15 mouse cellular contexts compared by ENCODE assay signal in genomic region chr9:106664433-106664832, GRCm38 (mm10). TPM values are rescaled to one million over a fixed set of nuclear protein-coding genes. Genes with fewer than 3 reads are reported as not detected.
DNase-seq lines count a peak whose midpoint lies in the region; ATAC-seq and TF ChIP-seq lines count a peak whose summit lies in the region.
"Had no signal": no experiment of that assay in that cellular context is flagged by ENCODE, and none has a peak within 500 bp of the region (broad histone marks: within the 10 kb centered on the region; RNA-seq: fewer than 3 reads in every experiment).

No protein-coding gene starts in this region.

- peaks cover 49% of the 10 kb centered on the region for H3K36me3 ChIP-seq in neural tube, embryonic 13.5 days

- TF ChIP-seq CTCF in cortical plate, adult 2 months (IDR thresholded peaks at IDR 0.05; ENCODE audit: extremely low read depth, insufficient read depth, low read length) = no peak

- TF ChIP-seq POLR2A in cortical plate, adult 2 months (IDR thresholded peaks at IDR 0.05; ENCODE audit: extremely low read depth, insufficient read depth, low read length) = peak; percentile 47

- peak overlapping the region; percentile 86 for H3K27ac ChIP-seq in cortical plate, adult 2 months (ENCODE audit: insufficient read depth, low read length)
- H3K27ac ChIP-seq in neural tube, embryonic 13.5 days (replicated peaks) = peak overlapping the region; percentile 74
- H3K27ac ChIP-seq: limb, embryonic 13.5 days had no signal

- H3K27me3 ChIP-seq in neural tube, embryonic 13.5 days = no peaks in the 10 kb centered on the region
- H3K27me3 ChIP-seq: limb, embryonic 13.5 days had no signal

- no peaks in the 10 kb centered on the region for H3K9me3 ChIP-seq in neural tube, embryonic 13.5 days
- H3K9me3 ChIP-seq: limb, embryonic 13.5 days had no signal

- intact Hi-C loops in gastrocnemius, postnatal 36 days (cut with DNase I) = no loop called here

- peak overlapping the region; percentile 31; the same call in 1 of the 2 replicates for H3K9ac ChIP-seq in neural tube, embryonic 13.5 days
- H3K9ac ChIP-seq: limb, embryonic 13.5 days had no signal

- H3K4me2 ChIP-seq in neural tube, embryonic 13.5 days = peak overlapping the region; percentile 11; the same call in 1 of the 2 replicates
- H3K4me2 ChIP-seq: limb, embryonic 13.5 days had no signal

- 21% methylated on average over 4 of the region's 4 CpGs for WGBS in neural tube, embryonic 13.5 days

- no peak overlapping the region for H3K4me3 ChIP-seq in cortical plate, adult 2 months (ENCODE audit: insufficient read depth, low read length)
- no peak overlapping the region for H3K4me3 ChIP-seq in neural tube, embryonic 13.5 days
- H3K4me3 ChIP-seq: erythroblast, embryonic 14.5 days; limb, embryonic 13.5 days had no signal

- ATAC-seq in neural tube, embryonic 13.5 days (ENCODE audit: low read depth) = peak; percentile 73
- ATAC-seq in megakaryocyte, adult 5-6 weeks (ENCODE audit: poor library complexity, severe bottlenecking) = no peak

- peak; percentile 80 to 86 for DNase-seq in frontal cortex, postnatal 36 days (ENCODE audit: low spot score in 2 of 2)
- peak; percentile 72 to 85 for DNase-seq in left cerebral cortex, adult 18-20 months (ENCODE audit: low spot score in 2 of 2)
- DNase-seq in adrenal gland, adult (ENCODE audit: inconsistent age in 2 of 2, low spot score in 1 of 2) = no peak
- no peak for DNase-seq in embryo, embryonic 11 days
- DNase-seq in gastrocnemius, postnatal 36 days = no peak
- DNase-seq: cerebellum, adult 2 months; kidney, adult 8-10 months; thymus, postnatal 14 days had no signal

- peaks cover 5% of the 10 kb centered on the region for H3K4me1 ChIP-seq in cortical plate, adult 2 months (ENCODE audit: control insufficient read depth, insufficient read depth, low read length)
- H3K4me1 ChIP-seq in neural tube, embryonic 13.5 days (replicated peaks) = peaks cover 25% of the 10 kb centered on the region
- H3K4me1 ChIP-seq: limb, embryonic 13.5 days had no signal

RNA-seq across cellular contexts. Expression of gene Grm2, which starts 8.6 kb away (rescaled TPM):
- polyA plus RNA-seq in cortical plate, adult 2 months (2012; rRNA removed) = 54.7 and 61.4 TPM in 2 replicates
- 10 to 100 TPM; 50.5 to 52.2 TPM for total RNA-seq in left cerebral cortex, adult 18-20 months (2021)
- polyA plus RNA-seq in neural tube, embryonic 13.5 days (2015; fragmentation: Nextera tagmentation; extraction: Ambion mirVana) = 3.5 and 4.2 TPM in 2 replicates
- total RNA-seq in gastrocnemius, postnatal 36 days (2021) = not detected
- not detected in 2 replicates for total RNA-seq in megakaryocyte, adult 5-6 weeks (2015)
- not detected in 2 replicates for total RNA-seq in megakaryocyte, adult 5-6 weeks (2017)
- total RNA-seq: megakaryocyte progenitor cell, adult 5-6 weeks had no signal
- polyA plus RNA-seq: erythroblast, embryonic 14.5 days; heart, embryonic 14.5 days; limb, embryonic 13.5 days had no signal

RNA-seq across cellular contexts. Expression of gene Tex264, which starts 21.3 kb away (rescaled TPM):
- polyA plus RNA-seq in cortical plate, adult 2 months (2012; rRNA removed) = 106 and 109 TPM in 2 replicates
- total RNA-seq in left cerebral cortex, adult 18-20 months (2021) = 100 to 1,000 TPM in 1 of 2 experiments, 10 to 100 TPM in 1; 99.4 to 103 TPM
- polyA plus RNA-seq in neural tube, embryonic 13.5 days (2015; fragmentation: Nextera tagmentation; extraction: Ambion mirVana) = 52.6 and 57.4 TPM in 2 replicates
- 10 to 100 TPM; 26.0 to 27.3 TPM for total RNA-seq in gastrocnemius, postnatal 36 days (2021)
- 9.6 and 14.1 TPM in 2 replicates for total RNA-seq in megakaryocyte, adult 5-6 weeks (2015)
- total RNA-seq in megakaryocyte, adult 5-6 weeks (2017) = 16.3 and 18.3 TPM in 2 replicates

RNA-seq across cellular contexts. Expression of gene Iqcf6, which starts 38.1 kb away (rescaled TPM):
- polyA plus RNA-seq in cortical plate, adult 2 months (2012; rRNA removed) = not detected in 2 replicates
- total RNA-seq in left cerebral cortex, adult 18-20 months (2021) = not detected
- not detected in 2 replicates for polyA plus RNA-seq in neural tube, embryonic 13.5 days (2015; fragmentation: Nextera tagmentation; extraction: Ambion mirVana)
- total RNA-seq in gastrocnemius, postnatal 36 days (2021) = not detected
- not detected in 2 replicates for total RNA-seq in megakaryocyte, adult 5-6 weeks (2015)
- total RNA-seq in megakaryocyte, adult 5-6 weeks (2017) = not detected in 2 replicates
- total RNA-seq: megakaryocyte progenitor cell, adult 5-6 weeks had no signal
- polyA plus RNA-seq: cerebellum, adult 2 months; erythroblast, embryonic 14.5 days; heart, embryonic 14.5 days; limb, embryonic 13.5 days had no signal

Comparison
In these comparisons a context has a peak if more than half of its experiments do, and no peak if none do; other contexts are left out.
1. DNase-seq: peak in frontal cortex, postnatal 36 days (2 of 2) and left cerebral cortex, adult 18-20 months (2 of 2); none in adrenal gland, adult (0 of 2), embryo, embryonic 11 days (single experiment) and gastrocnemius, postnatal 36 days (0 of 2).
2. RNA of gene Grm2, which starts 8.6 kb away (total RNA-seq): 50.5 to 52.2 TPM in left cerebral cortex, adult 18-20 months; not detected in gastrocnemius, postnatal 36 days and not detected in megakaryocyte, adult 5-6 weeks; every median in the first group is over 10 times any median in the second.